8 mouse cellular contexts compared by ENCODE assay signal in the genomic region with DNA sequence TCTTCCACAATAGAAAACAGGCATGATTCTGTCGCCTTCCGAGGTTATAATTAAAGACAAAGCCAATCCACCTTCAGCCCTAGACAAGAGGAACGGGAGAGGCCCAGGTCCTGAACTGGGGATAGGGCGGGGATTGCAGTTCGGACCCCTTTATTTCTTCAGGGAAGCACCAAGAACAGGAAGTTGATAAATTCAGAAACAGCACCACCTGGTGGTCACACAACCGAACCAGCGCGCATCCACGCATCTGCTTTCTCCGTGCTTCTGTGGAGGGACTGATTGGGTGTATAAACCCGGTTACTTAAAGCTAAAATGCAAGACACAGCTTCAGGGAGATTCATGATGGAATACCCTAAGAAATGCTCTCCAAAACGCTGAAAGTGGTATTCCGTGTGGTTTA.
DNase-seq lines count a peak whose midpoint lies in the region; ATAC-seq and TF ChIP-seq lines count a peak whose summit lies in the region.

No protein-coding gene starts in this region.

- H3K27ac ChIP-seq in intestine, embryonic 14.5 days (ENCODE audit: low read depth): no peak overlapping the region
- no peak overlapping the region for H3K27ac ChIP-seq in intestine, embryonic 15.5 days
- no peak overlapping the region for H3K27ac ChIP-seq in gastrocnemius, adult 2 months
- no peak overlapping the region for H3K27ac ChIP-seq in hindbrain, embryonic 16.5 days (ENCODE audit: low read depth, low read length)
- no peak overlapping the region for H3K27ac ChIP-seq in midbrain, embryonic 15.5 days

- H3K4me1 ChIP-seq in intestine, embryonic 14.5 days (replicated peaks; ENCODE audit: control insufficient read depth, insufficient read depth, low read length): no peaks in the 10 kb centered on the region
- 0 out of 2 replicates have a peak, but pooled peaks cover 2% of the 10 kb centered on the region for H3K4me1 ChIP-seq in intestine, embryonic 15.5 days (replicated peaks)
- peaks cover 2% of the 10 kb centered on the region; the same call in 1 of the 2 replicates for H3K4me1 ChIP-seq in hindbrain, embryonic 16.5 days (ENCODE audit: control insufficient read depth, insufficient read depth, low read depth, low read length)
- peaks cover 7% of the 10 kb centered on the region for H3K4me1 ChIP-seq in midbrain, embryonic 15.5 days

- no peaks in the 10 kb centered on the region for H3K9me3 ChIP-seq in intestine, embryonic 14.5 days (ENCODE audit: control insufficient read depth, low read length)
- H3K9me3 ChIP-seq in intestine, embryonic 15.5 days: no peaks in the 10 kb centered on the region
- no peaks in the 10 kb centered on the region for H3K9me3 ChIP-seq in hindbrain, embryonic 16.5 days (ENCODE audit: control insufficient read depth, low read length)
- no peaks in the 10 kb centered on the region for H3K9me3 ChIP-seq in midbrain, embryonic 15.5 days

- peak; percentile 55; the same call in 1 of the 2 replicates for ATAC-seq in intestine, embryonic 14.5 days (replicated peaks; ENCODE audit: low FRiP score, low TSS enrichment, low read depth)
- ATAC-seq in intestine, embryonic 15.5 days: no peak
- peak; percentile 58; the same call in 1 of the 2 replicates for ATAC-seq in hindbrain, embryonic 16.5 days
- ATAC-seq in midbrain, embryonic 15.5 days (replicated peaks): 0 out of 2 replicates have a peak, but pooled peaks have one; percentile 11

- H3K27me3 ChIP-seq in intestine, embryonic 14.5 days (replicated peaks; ENCODE audit: control insufficient read depth, insufficient read depth, low read length): no peaks in the 10 kb centered on the region
- H3K27me3 ChIP-seq in intestine, embryonic 15.5 days (replicated peaks): peaks cover 3% of the 10 kb centered on the region; the same call in 1 of the 2 replicates
- no peaks in the 10 kb centered on the region for H3K27me3 ChIP-seq in hindbrain, embryonic 16.5 days (replicated peaks; ENCODE audit: control insufficient read depth, insufficient read depth, low read length)
- no peaks in the 10 kb centered on the region; the same call in none of the 2 replicates for H3K27me3 ChIP-seq in midbrain, embryonic 15.5 days (replicated peaks)

- DNase-seq in intestine, embryonic 14.5 days (ENCODE audit: low spot score): peak; percentile 92
- peak; percentile 89 to 90 for DNase-seq in cerebellum, postnatal 14 days
- peak; percentile 51 for DNase-seq in gastrocnemius, adult 2 months
- peak; percentile 78 to 82 for DNase-seq in left cerebral cortex, postnatal 36 days (ENCODE audit: low spot score in 2 of 2)
- peak; percentile 41 to 82 for DNase-seq in spleen, postnatal 4 days (ENCODE audit: low spot score in 2 of 2)

- TF ChIP-seq CTCF in gastrocnemius, adult 2 months (IDR thresholded peaks at IDR 0.05): peak; percentile 76

- intact Hi-C loops in gastrocnemius, adult 2 months (cut with DNase I): no loop called here
- intact Hi-C loops in left cerebral cortex, postnatal 36 days (cut with DNase I): loop anchor here (2.0 kb wide), 1 partner anchor 500 kb away; no protein-coding TSS in a partner anchor

- H3K4me2 ChIP-seq in intestine, embryonic 14.5 days (ENCODE audit: low read length): no peak overlapping the region
- H3K4me2 ChIP-seq in intestine, embryonic 15.5 days (replicated peaks): no peak overlapping the region
- peak overlapping the region; percentile 31; the same call in 1 of the 2 replicates for H3K4me2 ChIP-seq in hindbrain, embryonic 16.5 days (ENCODE audit: low read length)
- 0 out of 2 replicates have a peak overlapping the region, but pooled peaks have one; percentile 2 for H3K4me2 ChIP-seq in midbrain, embryonic 15.5 days

- H3K36me3 ChIP-seq in intestine, embryonic 14.5 days (ENCODE audit: control insufficient read depth, insufficient read depth, low read length): no peaks in the 10 kb centered on the region
- H3K36me3 ChIP-seq in intestine, embryonic 15.5 days: no peaks in the 10 kb centered on the region
- H3K36me3 ChIP-seq in hindbrain, embryonic 16.5 days (ENCODE audit: control insufficient read depth, insufficient read depth, low read length): no peaks in the 10 kb centered on the region
- H3K36me3 ChIP-seq in midbrain, embryonic 15.5 days (replicated peaks): no peaks in the 10 kb centered on the region

- 7% methylated on average over 13 of the region's 13 CpGs for WGBS in intestine, embryonic 14.5 days
- WGBS in intestine, embryonic 15.5 days: 7% methylated on average over 13 of the region's 13 CpGs
- 7% methylated on average over 13 of the region's 13 CpGs for WGBS in hindbrain, embryonic 16.5 days
- 4% methylated on average over 13 of the region's 13 CpGs for WGBS in midbrain, embryonic 15.5 days

- no peak overlapping the region for H3K4me3 ChIP-seq in intestine, embryonic 14.5 days (ENCODE audit: low read depth, low read length)
- no peak overlapping the region for H3K4me3 ChIP-seq in intestine, embryonic 15.5 days (replicated peaks)
- peak overlapping the region; percentile 19 for H3K4me3 ChIP-seq in gastrocnemius, adult 2 months
- no peak overlapping the region for H3K4me3 ChIP-seq in hindbrain, embryonic 16.5 days (ENCODE audit: low read length)
- H3K4me3 ChIP-seq in midbrain, embryonic 15.5 days: no peak overlapping the region

- no peak overlapping the region for H3K9ac ChIP-seq in intestine, embryonic 14.5 days (ENCODE audit: low read length)
- no peak overlapping the region for H3K9ac ChIP-seq in intestine, embryonic 15.5 days
- H3K9ac ChIP-seq in hindbrain, embryonic 16.5 days (ENCODE audit: low read depth, low read length): no peak overlapping the region
- H3K9ac ChIP-seq in midbrain, embryonic 15.5 days: no peak overlapping the region

Comparison
In these comparisons a context has a peak if more than half of its experiments do, and no peak if none do; other contexts are left out.
1. H3K4me2 ChIP-seq: peak in hindbrain, embryonic 16.5 days (single experiment) and midbrain, embryonic 15.5 days (single experiment); none in intestine, embryonic 14.5 days (single experiment) and intestine, embryonic 15.5 days (single experiment).
2. Peak in every context shown above with its lines, with median percentiles within 50 percentile points of each other: DNase-seq.